9 mouse cellular contexts compared by ENCODE assay signal in the genomic region with DNA sequence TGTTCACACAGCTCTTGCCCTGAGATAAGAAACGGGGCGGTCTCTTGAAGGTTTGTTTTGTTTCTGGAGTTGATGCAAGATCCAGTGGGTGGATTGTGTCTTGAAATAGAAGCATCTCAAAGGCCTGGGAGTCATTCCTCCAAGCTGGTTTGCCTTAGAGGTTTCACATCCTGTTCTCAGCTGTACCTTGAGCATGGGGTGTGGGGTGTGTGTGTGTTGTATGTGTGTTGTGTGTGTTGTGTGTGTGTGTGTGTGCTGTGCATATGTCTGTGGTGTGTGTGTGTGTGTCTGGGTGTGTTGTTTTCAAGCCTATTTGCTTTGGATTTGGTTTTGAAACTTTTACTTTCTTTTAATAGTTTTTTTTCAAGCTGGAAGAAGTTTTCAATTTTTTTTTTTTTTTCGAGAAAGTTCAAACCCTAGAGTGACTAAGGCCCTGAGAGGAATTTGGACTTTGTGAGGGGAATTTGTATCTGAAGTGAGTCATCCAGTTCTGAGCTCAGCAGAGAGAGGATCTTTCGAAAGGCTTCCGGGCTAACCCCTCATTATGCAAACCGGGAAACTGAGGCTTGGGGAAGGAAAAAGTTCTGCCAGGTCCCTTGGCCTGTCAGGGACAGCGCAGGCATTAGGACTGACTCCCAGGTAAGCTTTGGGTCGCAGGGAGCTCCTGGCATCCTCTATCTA. TPM values are rescaled to one million over a fixed set of nuclear protein-coding genes. Genes with fewer than 3 reads are reported as not detected.
A peak's percentile ranks its signal among the peaks of the same experiment; 100 is the strongest.
DNase-seq lines count a peak whose midpoint lies in the region; ATAC-seq lines count a peak whose summit lies in the region.
"Had no signal": no experiment of that assay in that cellular context is flagged by ENCODE, and none has a peak within 500 bp of the region (broad histone marks: within the 10 kb centered on the region; RNA-seq: fewer than 3 reads in every experiment).

No protein-coding gene starts in this region.

- H3K36me3 ChIP-seq in embryonic facial prominence, embryonic 13.5 days = no peaks in the 10 kb centered on the region
- no peaks in the 10 kb centered on the region for H3K36me3 ChIP-seq in limb, embryonic 10.5 days

- H3K4me3 ChIP-seq in embryonic facial prominence, embryonic 13.5 days = no peak overlapping the region
- no peak overlapping the region for H3K4me3 ChIP-seq in limb, embryonic 10.5 days

- ATAC-seq in embryonic facial prominence, embryonic 13.5 days (ENCODE audit: insufficient number of reproducible peaks, insufficient read depth, low FRiP score, low TSS enrichment, low read depth) = no peak
- ATAC-seq: midbrain, embryonic 16.5 days had no signal

- H3K9ac ChIP-seq in embryonic facial prominence, embryonic 13.5 days = 0 out of 2 replicates have a peak overlapping the region, but pooled peaks have one; percentile 27

- H3K4me2 ChIP-seq in embryonic facial prominence, embryonic 13.5 days = no peak overlapping the region

- peaks cover 8% of the 10 kb centered on the region for H3K4me1 ChIP-seq in embryonic facial prominence, embryonic 13.5 days
- peaks cover 41% of the 10 kb centered on the region for H3K4me1 ChIP-seq in limb, embryonic 10.5 days

- peak; percentile 23 for DNase-seq in kidney, adult 18-20 months
- no peak for DNase-seq in kidney, postnatal 25 days
- DNase-seq in A20 (ENCODE audit: low read depth, low spot score) = peak; percentile 52
- no peak for DNase-seq in limb, embryonic 10.5 days (ENCODE audit: low spot score)
- no peak for DNase-seq in frontal cortex, postnatal 10 days (ENCODE audit: low spot score in 2 of 2)
- DNase-seq in testis, postnatal 10 days (ENCODE audit: low spot score) = no peak
- DNase-seq in lung, postnatal 14 days = no peak

- no peaks in the 10 kb centered on the region for H3K9me3 ChIP-seq in embryonic facial prominence, embryonic 13.5 days
- no peaks in the 10 kb centered on the region for H3K9me3 ChIP-seq in limb, embryonic 10.5 days (replicated peaks)

- WGBS in embryonic facial prominence, embryonic 13.5 days = 59% methylated on average over 8 of the region's 8 CpGs
- WGBS in limb, embryonic 10.5 days = 72% methylated on average over 8 of the region's 8 CpGs

- H3K27ac ChIP-seq in embryonic facial prominence, embryonic 13.5 days = peak overlapping the region; percentile 19; the same call in 1 of the 2 replicates
- peak overlapping the region; percentile 11; the same call in 1 of the 2 replicates for H3K27ac ChIP-seq in limb, embryonic 10.5 days

- no peaks in the 10 kb centered on the region for H3K27me3 ChIP-seq in embryonic facial prominence, embryonic 13.5 days
- H3K27me3 ChIP-seq in limb, embryonic 10.5 days (ENCODE audit: low read depth, poor library complexity, severe bottlenecking) = no peaks in the 10 kb centered on the region

RNA-seq across cellular contexts. Expression of a gene that starts 20.0 kb away (rescaled TPM):
- 540 and 613 TPM in 2 replicates for polyA plus RNA-seq in embryonic facial prominence, embryonic 13.5 days (2015; fragmentation: Nextera tagmentation; extraction: Ambion mirVana)
- polyA plus RNA-seq in limb, embryonic 10.5 days (2016; fragmentation: Nextera tagmentation; extraction: Ambion mirVana) = 375 and 475 TPM in 2 replicates

RNA-seq across cellular contexts. Expression of a gene that starts 48.9 kb away (rescaled TPM):
- polyA plus RNA-seq in embryonic facial prominence, embryonic 13.5 days (2015; fragmentation: Nextera tagmentation; extraction: Ambion mirVana) = 6.4 and 7.1 TPM in 2 replicates
- 6.4 and 7.3 TPM in 2 replicates for polyA plus RNA-seq in limb, embryonic 10.5 days (2016; fragmentation: Nextera tagmentation; extraction: Ambion mirVana)

Comparison
In these comparisons a context has a peak if more than half of its experiments do, and no peak if none do; other contexts are left out.
1. DNase-seq: peak in kidney, adult 18-20 months (single experiment) and A20 (single experiment); none in kidney, postnatal 25 days (0 of 2), limb, embryonic 10.5 days (single experiment), frontal cortex, postnatal 10 days (0 of 2), testis, postnatal 10 days (single experiment) and lung, postnatal 14 days (single experiment).